Mouse (Mus musculus): ENCODE measurements around the gene Tmem234. TPM values are rescaled to one million over a fixed set of nuclear protein-coding genes. Genes with fewer than 3 reads are reported as not detected.

Gene Tmem234
- polyA plus RNA-seq, 1 experiment: 50.1 TPM

DNA sequence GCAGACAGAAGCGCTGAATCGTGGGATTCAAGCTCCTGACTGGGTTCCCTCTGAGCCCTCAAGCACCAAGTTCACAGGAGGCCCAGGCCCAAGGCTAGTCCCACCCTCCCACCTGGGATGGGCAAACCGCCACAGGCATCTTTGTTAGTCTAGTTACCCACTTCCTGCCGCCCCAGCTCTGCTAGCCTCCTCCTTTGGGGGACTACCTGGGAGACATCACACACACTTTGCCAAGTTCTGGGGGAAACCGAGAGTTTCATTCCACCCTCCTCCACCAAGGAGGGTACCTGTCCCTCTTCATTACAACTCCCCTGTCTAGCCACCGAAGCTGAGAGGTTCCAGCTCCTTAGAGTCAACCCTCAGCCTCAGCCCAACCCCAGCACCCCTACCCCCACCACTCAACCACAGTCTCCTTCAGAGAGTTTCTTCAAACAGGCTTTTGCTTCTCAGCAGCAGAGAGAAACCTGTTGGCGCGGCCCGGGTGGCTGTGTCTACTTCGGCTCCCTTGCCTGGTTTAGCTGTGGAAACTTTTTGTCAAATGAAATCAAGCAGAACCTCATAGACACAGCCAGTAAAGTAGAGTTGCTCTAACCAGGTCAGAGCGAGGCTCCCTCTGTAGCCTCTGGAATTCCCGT, 42.0 kb upstream of the Tmem234 start:
- Histone ChIP-seq H3K4me1 (ENCODE audit: control insufficient read depth, insufficient read depth, low read length) (peaks cover 14% of the 10 kb centered on the region), H3K27me3 (ENCODE audit: control insufficient read depth, insufficient read depth, low read length) (no peaks in the 10 kb centered on the region), H3K4me3 (ENCODE audit: control insufficient read depth, low read depth, low read length) (no peak overlapping the region), H3K27ac (ENCODE audit: control insufficient read depth, insufficient read depth, low read depth, low read length) (no peak overlapping the region), H3K36me3 (ENCODE audit: control insufficient read depth, insufficient read depth, low read length) (no peaks in the 10 kb centered on the region)
- TF ChIP-seq CTCF (IDR thresholded peaks at IDR 0.05; ENCODE audit: control insufficient read depth, insufficient read depth, insufficient replicate concordance, low read depth, low read length) (no peak), POLR2A (IDR thresholded peaks at IDR 0.05; ENCODE audit: control insufficient read depth, low read depth, low read length) (no peak)

DNA sequence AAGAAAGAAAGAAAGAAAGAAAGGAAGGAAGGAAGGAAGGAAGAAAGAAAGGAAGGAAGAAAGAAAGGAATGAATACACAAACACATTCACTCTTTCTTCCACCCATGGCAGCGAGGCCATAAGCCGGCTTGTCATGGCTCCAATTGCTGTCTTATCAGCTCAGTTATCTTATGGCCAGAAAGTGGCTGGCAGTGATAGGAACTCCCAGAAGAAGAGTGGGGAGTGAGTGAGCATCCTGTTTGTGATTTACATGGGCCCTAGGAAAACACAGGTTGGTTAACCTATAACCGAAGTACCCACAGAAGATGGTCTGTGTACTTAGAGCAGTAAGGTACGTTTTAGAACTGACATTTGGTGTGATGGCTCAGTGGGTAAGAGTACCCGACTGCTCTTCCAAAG, 39.3 kb upstream of the Tmem234 start:
- peaks cover 5% of the 10 kb centered on the region for H3K4me1 ChIP-seq (ENCODE audit: control insufficient read depth, insufficient read depth, low read length)

DNA sequence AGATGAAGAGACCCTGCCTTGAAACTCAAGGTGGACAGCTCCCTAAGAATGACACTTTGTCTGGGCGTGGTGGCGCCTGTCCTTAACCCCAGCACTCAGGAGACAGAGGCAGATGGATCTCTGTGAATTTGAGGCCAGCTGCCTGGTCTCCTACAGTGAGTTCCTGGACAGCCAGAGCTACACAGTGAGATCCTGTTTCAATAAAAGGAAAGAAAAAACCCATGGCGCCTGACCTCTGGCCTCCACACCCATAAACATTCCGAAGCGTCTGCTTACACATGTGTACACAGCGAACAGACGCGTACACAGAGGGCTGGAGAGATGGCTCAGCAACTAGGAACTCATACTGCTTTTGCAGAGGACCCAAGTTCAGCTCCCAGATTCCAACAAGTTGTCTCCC, 36.8 kb upstream of the Tmem234 start:
- TF ChIP-seq POLR2A (IDR thresholded peaks at IDR 0.05; ENCODE audit: control insufficient read depth, low read depth, low read length): no peak
- no peak for TF ChIP-seq CTCF (IDR thresholded peaks at IDR 0.05; ENCODE audit: control insufficient read depth, insufficient read depth, insufficient replicate concordance, low read depth, low read length)
- Histone ChIP-seq H3K27ac (ENCODE audit: control insufficient read depth, insufficient read depth, low read depth, low read length) (no peak overlapping the region), H3K36me3 (ENCODE audit: control insufficient read depth, insufficient read depth, low read length) (no peaks in the 10 kb centered on the region), H3K27me3 (ENCODE audit: control insufficient read depth, insufficient read depth, low read length) (no peaks in the 10 kb centered on the region), H3K4me3 (ENCODE audit: control insufficient read depth, low read depth, low read length) (no peak overlapping the region), H3K4me1 (ENCODE audit: control insufficient read depth, insufficient read depth, low read length) (no peaks in the 10 kb centered on the region)

More for the DNA sequence above, 39.3 kb upstream of the Tmem234 start:
- H3K4me3 ChIP-seq (ENCODE audit: control insufficient read depth, low read depth, low read length): no peak overlapping the region
- H3K27me3 ChIP-seq (ENCODE audit: control insufficient read depth, insufficient read depth, low read length): no peaks in the 10 kb centered on the region
- TF ChIP-seq POLR2A (IDR thresholded peaks at IDR 0.05; ENCODE audit: control insufficient read depth, low read depth, low read length): no peak
- TF ChIP-seq CTCF (IDR thresholded peaks at IDR 0.05; ENCODE audit: control insufficient read depth, insufficient read depth, insufficient replicate concordance, low read depth, low read length): no peak
- H3K36me3 ChIP-seq (ENCODE audit: control insufficient read depth, insufficient read depth, low read length): no peaks in the 10 kb centered on the region
- H3K27ac ChIP-seq (ENCODE audit: control insufficient read depth, insufficient read depth, low read depth, low read length): no peak overlapping the region

DNA sequence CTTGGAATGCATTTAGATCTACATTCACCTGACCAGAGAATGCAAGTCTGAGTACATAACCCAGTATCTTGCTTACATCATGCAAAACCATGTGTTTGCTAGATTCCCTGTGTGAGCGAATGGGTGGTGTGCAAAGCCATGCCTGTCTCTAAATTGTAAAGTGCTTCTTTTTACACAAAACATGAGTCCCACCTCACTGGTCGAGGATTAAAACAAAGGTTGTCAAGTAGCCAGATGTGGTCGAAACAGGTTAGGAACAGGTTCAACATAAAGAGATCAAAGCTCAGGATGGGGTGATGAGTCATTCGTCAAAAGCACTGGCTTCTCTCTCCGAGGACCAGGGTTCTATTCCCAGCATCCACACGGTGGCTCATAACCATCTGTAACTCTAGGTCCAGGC, 35.3 kb upstream of the Tmem234 start:
- Histone ChIP-seq H3K27ac (ENCODE audit: control insufficient read depth, insufficient read depth, low read depth, low read length) (no peak overlapping the region), H3K4me1 (ENCODE audit: control insufficient read depth, insufficient read depth, low read length) (no peaks in the 10 kb centered on the region), H3K27me3 (ENCODE audit: control insufficient read depth, insufficient read depth, low read length) (no peaks in the 10 kb centered on the region), H3K4me3 (ENCODE audit: control insufficient read depth, low read depth, low read length) (no peak overlapping the region), H3K36me3 (ENCODE audit: control insufficient read depth, insufficient read depth, low read length) (no peaks in the 10 kb centered on the region)
- TF ChIP-seq CTCF (IDR thresholded peaks at IDR 0.05; ENCODE audit: control insufficient read depth, insufficient read depth, insufficient replicate concordance, low read depth, low read length) (no peak), POLR2A (IDR thresholded peaks at IDR 0.05; ENCODE audit: control insufficient read depth, low read depth, low read length) (no peak)

DNA sequence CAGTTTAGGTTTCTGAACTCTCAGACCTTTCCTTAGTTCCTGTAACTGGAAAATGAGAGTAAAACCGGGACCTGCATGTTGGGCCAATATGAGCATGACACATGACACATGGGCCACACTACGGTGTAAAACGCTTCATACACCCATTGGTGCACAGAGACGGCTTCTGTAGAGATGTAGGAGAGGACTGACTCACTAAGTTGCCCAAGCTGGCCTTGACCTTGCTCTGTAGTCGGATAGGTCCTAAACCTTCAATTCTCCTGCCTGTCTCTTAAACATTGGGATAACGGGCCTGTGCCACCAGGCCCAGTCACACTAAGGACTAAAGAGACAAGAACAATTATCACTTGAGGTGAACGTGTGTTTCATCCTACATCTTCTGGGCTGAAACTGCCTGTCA, 32.1 kb upstream of the Tmem234 start:
- Histone ChIP-seq H3K4me3 (ENCODE audit: control insufficient read depth, low read depth, low read length) (no peak overlapping the region), H3K36me3 (ENCODE audit: control insufficient read depth, insufficient read depth, low read length) (no peaks in the 10 kb centered on the region), H3K27me3 (ENCODE audit: control insufficient read depth, insufficient read depth, low read length) (no peaks in the 10 kb centered on the region), H3K4me1 (ENCODE audit: control insufficient read depth, insufficient read depth, low read length) (no peaks in the 10 kb centered on the region), H3K27ac (ENCODE audit: control insufficient read depth, insufficient read depth, low read depth, low read length) (no peak overlapping the region)
- TF ChIP-seq POLR2A (IDR thresholded peaks at IDR 0.05; ENCODE audit: control insufficient read depth, low read depth, low read length): no peak
- no peak for TF ChIP-seq CTCF (IDR thresholded peaks at IDR 0.05; ENCODE audit: control insufficient read depth, insufficient read depth, insufficient replicate concordance, low read depth, low read length)

DNA sequence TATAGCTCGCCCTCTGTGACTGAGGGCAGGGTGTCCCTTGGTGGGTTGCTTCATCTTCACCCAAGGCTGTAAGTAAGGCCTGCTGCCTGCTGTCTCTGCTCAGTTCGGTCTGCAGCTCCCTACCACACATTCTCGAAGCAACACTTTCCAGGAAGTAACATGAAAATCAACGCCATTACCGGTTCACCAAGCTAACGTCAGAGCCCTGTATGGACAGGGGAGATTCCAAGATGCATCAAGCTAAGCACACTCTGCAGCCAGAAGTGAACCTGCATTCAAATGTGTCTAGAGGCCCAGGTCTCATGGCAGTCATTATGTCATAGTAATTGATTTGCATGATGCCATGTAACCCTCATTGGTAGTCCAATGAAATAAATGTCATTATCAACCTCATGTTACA, 30.4 kb upstream of the Tmem234 start:
- no peak for TF ChIP-seq POLR2A (IDR thresholded peaks at IDR 0.05; ENCODE audit: control insufficient read depth, low read depth, low read length)
- TF ChIP-seq CTCF (IDR thresholded peaks at IDR 0.05; ENCODE audit: control insufficient read depth, insufficient read depth, insufficient replicate concordance, low read depth, low read length): no peak
- no peaks in the 10 kb centered on the region for H3K27me3 ChIP-seq (ENCODE audit: control insufficient read depth, insufficient read depth, low read length)
- H3K4me3 ChIP-seq (ENCODE audit: control insufficient read depth, low read depth, low read length): no peak overlapping the region
- H3K27ac ChIP-seq (ENCODE audit: control insufficient read depth, insufficient read depth, low read depth, low read length): no peak overlapping the region
- H3K36me3 ChIP-seq (ENCODE audit: control insufficient read depth, insufficient read depth, low read length): no peaks in the 10 kb centered on the region
- H3K4me1 ChIP-seq (ENCODE audit: control insufficient read depth, insufficient read depth, low read length): no peaks in the 10 kb centered on the region; the same call in 1 of the 2 replicates

DNA sequence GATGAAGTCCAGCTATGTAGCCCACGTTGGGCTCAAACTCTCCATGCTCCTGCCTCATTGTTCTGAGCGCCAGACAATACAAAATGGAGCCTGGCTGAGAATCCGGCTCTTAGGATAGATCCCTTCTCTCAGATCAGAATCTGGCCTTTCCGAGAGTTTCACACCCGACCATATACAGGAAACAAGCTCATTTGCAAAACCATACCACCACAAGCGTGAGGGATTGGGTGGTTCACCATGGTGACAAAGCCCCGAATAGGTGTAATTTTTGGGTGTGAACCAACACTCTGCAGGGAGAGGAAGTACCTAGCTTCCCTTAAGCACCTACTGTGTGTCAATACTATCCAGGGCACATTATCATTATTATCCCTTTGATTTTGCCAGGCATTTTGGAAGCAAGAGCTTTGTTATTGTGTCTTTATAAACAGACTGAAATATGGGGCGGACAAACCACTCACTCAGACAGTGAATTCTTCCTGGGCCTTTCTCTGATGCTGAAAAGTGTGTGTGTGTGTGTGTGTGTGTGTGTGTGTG, 28.9 kb upstream of the Tmem234 start:
- no peaks in the 10 kb centered on the region; the same call in 1 of the 2 replicates for H3K4me1 ChIP-seq (ENCODE audit: control insufficient read depth, insufficient read depth, low read length)
- TF ChIP-seq POLR2A (IDR thresholded peaks at IDR 0.05; ENCODE audit: control insufficient read depth, low read depth, low read length) (no peak), CTCF (IDR thresholded peaks at IDR 0.05; ENCODE audit: control insufficient read depth, insufficient read depth, insufficient replicate concordance, low read depth, low read length) (no peak)
- no peaks in the 10 kb centered on the region for H3K27me3 ChIP-seq (ENCODE audit: control insufficient read depth, insufficient read depth, low read length)
- no peaks in the 10 kb centered on the region for H3K36me3 ChIP-seq (ENCODE audit: control insufficient read depth, insufficient read depth, low read length)
- H3K27ac ChIP-seq (ENCODE audit: control insufficient read depth, insufficient read depth, low read depth, low read length): no peak overlapping the region
- no peak overlapping the region for H3K4me3 ChIP-seq (ENCODE audit: control insufficient read depth, low read depth, low read length)

Measured in testis, adult 2 months (tissue).